Mouse (Mus musculus) C2C12 (cell line): ENCODE data around the gene Ciao2a. TPM values are rescaled to one million over a fixed set of nuclear protein-coding genes. Genes with fewer than 3 reads are reported as not detected.

Source experiments
- H3K27me3 ChIP-seq: one replicate; pipeline ENCODE4 v1.6.1; 2011; ENCODE audit not compliant: control insufficient read depth, insufficient read depth, insufficient read length
- H3K36me3 ChIP-seq: one replicate; pipeline ENCODE4 v1.6.1; 2011; ENCODE audit not compliant: control insufficient read depth, insufficient read depth
- H3K4me3 ChIP-seq: one replicate; pipeline ENCODE4 v1.5.1; 2011; ENCODE audit warnings: mild to moderate bottlenecking, control low read depth; ENCODE audit not compliant: poor library complexity, insufficient read depth, severe bottlenecking
- H3K79me2 ChIP-seq: one replicate; pipeline ENCODE4 v1.6.1; 2011; ENCODE audit not compliant: control insufficient read depth, insufficient read depth
- H3K79me3 ChIP-seq: one replicate; pipeline ENCODE4 v1.6.1; 2011; ENCODE audit warnings: low read depth, control low read depth
- H3ac ChIP-seq: one replicate; pipeline ENCODE3; 2011; ENCODE audit warnings: low read depth; ENCODE audit not compliant: control insufficient read depth, insufficient read length
- CEBPB ChIP-seq: IDR thresholded peaks from one replicate; pipeline ENCODE4 v1.6.1; 2011; ENCODE audit warnings: low read depth, mild to moderate bottlenecking, control low read depth, moderate library complexity
- CTCF ChIP-seq: IDR thresholded peaks from one replicate; pipeline ENCODE4 v1.5.1; 2011; ENCODE audit not compliant: control insufficient read depth, insufficient read depth, insufficient read length
- FOSL1 ChIP-seq: IDR thresholded peaks from one replicate; pipeline ENCODE4 v1.8.0; 2011; ENCODE audit warnings: mild to moderate bottlenecking, low read length; ENCODE audit not compliant: poor library complexity, insufficient read depth, severe bottlenecking
- MAX ChIP-seq: IDR thresholded peaks from one replicate; pipeline ENCODE4 v1.6.1; 2011; ENCODE audit warnings: mild to moderate bottlenecking, control low read depth
- MYOD1 ChIP-seq: IDR thresholded peaks from one replicate; pipeline ENCODE4 v1.6.1; 2011; ENCODE audit warnings: low read depth; ENCODE audit not compliant: control insufficient read depth, insufficient read length
- MYOG ChIP-seq: IDR thresholded peaks from one replicate; pipeline ENCODE4 v1.6.1; 2011; ENCODE audit not compliant: control insufficient read depth, insufficient read length; ENCODE audit errors: extremely low read depth
- USF1 ChIP-seq: IDR thresholded peaks from one replicate; pipeline ENCODE4 v1.6.1; 2011; ENCODE audit warnings: low read depth, mild to moderate bottlenecking, control low read depth, moderate library complexity
- polyA plus RNA-seq: library from polyadenylated mRNA; unstranded; fragments of >200 nt; fragmentation: generic; extraction: Trizol; gene quantifications from one replicate; pipeline ENCODE4 v1.2.1, GENCODE M21; 2012; ENCODE audit warnings: missing spikeins

Gene Ciao2a
- polyA plus RNA-seq, 1 experiment, result 39.7 TPM

DNA sequence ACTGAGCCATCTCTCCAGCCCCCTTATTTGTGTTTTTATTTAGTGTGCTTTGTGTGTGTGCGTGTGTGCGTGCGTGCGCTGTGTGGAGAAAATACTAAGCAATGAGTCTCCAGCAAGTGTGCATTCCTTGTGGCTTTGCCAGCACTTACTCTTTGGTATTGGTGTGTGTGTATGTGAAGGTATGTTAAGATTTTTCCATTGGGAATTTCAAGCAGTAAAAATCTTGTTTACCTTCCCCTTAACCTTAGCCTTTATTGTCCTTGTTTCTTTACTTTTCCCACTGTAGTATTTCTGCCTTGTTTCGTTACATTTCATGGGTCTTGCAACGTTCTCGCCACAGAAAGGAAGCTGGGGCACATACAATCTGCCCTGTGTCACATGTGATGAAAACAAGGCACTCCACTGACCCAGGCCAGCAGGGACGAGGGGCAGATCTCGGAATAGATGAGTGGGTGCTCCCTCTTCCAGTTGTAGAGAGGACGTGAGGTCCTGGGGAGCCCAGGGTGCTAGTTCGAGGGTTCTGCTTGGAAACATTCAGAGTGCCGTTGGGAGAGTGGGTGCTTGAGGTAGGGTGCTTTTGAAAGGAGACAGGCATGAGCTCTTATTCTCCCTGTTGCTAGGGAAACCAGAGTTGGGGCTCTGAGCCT is 45.0 kb downstream of the Ciao2a start:
- TF ChIP-seq MAX, result no peak
- TF ChIP-seq CEBPB, result no peak
- TF ChIP-seq MYOD1, result no peak
- no peak for TF ChIP-seq FOSL1
- TF ChIP-seq MYOG, result no peak
- TF ChIP-seq USF1, result no peak
- no peak for TF ChIP-seq CTCF
- Histone ChIP-seq H3ac (no peak overlapping the region), H3K79me2 (no peaks in the 10 kb centered on the region), H3K36me3 (no peaks in the 10 kb centered on the region), H3K27me3 (no peaks in the 10 kb centered on the region), H3K79me3 (no peaks in the 10 kb centered on the region), H3K4me3 (no peak overlapping the region)

- no peaks in the 10 kb centered on the region for H3K79me3 ChIP-seq
- no peaks in the 10 kb centered on the region for H3K36me3 ChIP-seq
- no peak overlapping the region for H3ac ChIP-seq
- H3K27me3 ChIP-seq, result no peaks in the 10 kb centered on the region
- H3K4me3 ChIP-seq, result no peak overlapping the region
- TF ChIP-seq MYOG, result no peak
- no peaks in the 10 kb centered on the region for H3K79me2 ChIP-seq
These were observed 47.0 kb downstream of the Ciao2a start for GRCm38 (mm10) chr9:66173316-66173855.

- Histone ChIP-seq H3ac (no peak overlapping the region), H3K79me2 (no peaks in the 10 kb centered on the region), H3K36me3 (no peaks in the 10 kb centered on the region), H3K27me3 (no peaks in the 10 kb centered on the region), H3K4me3 (no peak overlapping the region), H3K79me3 (no peaks in the 10 kb centered on the region)
- no peak for TF ChIP-seq CEBPB
- no peak for TF ChIP-seq MYOD1
- TF ChIP-seq CTCF, result no peak
- TF ChIP-seq USF1, result no peak
- TF ChIP-seq MYOG, result no peak
- no peak for TF ChIP-seq MAX
- TF ChIP-seq FOSL1, result no peak
These were observed 48.6 kb downstream of the Ciao2a start for GRCm38 (mm10) chr9:66174985-66175384.

- Histone ChIP-seq H3ac (no peak overlapping the region), H3K27me3 (no peaks in the 10 kb centered on the region), H3K4me3 (no peak overlapping the region), H3K36me3 (no peaks in the 10 kb centered on the region), H3K79me2 (no peaks in the 10 kb centered on the region), H3K79me3 (no peaks in the 10 kb centered on the region)
- TF ChIP-seq MYOG (no peak), CEBPB (no peak), FOSL1 (no peak), MAX (no peak), USF1 (no peak), MYOD1 (no peak), CTCF (no peak)
These were observed 51.6 kb downstream of the Ciao2a start for GRCm38 (mm10) chr9:66177975-66178374.

- H3ac ChIP-seq, result no peak overlapping the region
- no peaks in the 10 kb centered on the region for H3K79me2 ChIP-seq
- no peak overlapping the region for H3K4me3 ChIP-seq
- TF ChIP-seq CEBPB (no peak), USF1 (no peak), MYOD1 (no peak)
- no peaks in the 10 kb centered on the region for H3K27me3 ChIP-seq
- H3K36me3 ChIP-seq, result no peaks in the 10 kb centered on the region
- no peaks in the 10 kb centered on the region for H3K79me3 ChIP-seq
These were observed 53.4 kb downstream of the Ciao2a start for GRCm38 (mm10) chr9:66179795-66180194.

GRCm38 (mm10) chr9:66181126-66181825 is 54.9 kb downstream of the Ciao2a start:
- Histone ChIP-seq H3ac (no peak overlapping the region), H3K79me2 (no peaks in the 10 kb centered on the region), H3K36me3 (no peaks in the 10 kb centered on the region), H3K27me3 (no peaks in the 10 kb centered on the region), H3K79me3 (no peaks in the 10 kb centered on the region), H3K4me3 (no peak overlapping the region)
- TF ChIP-seq MAX (no peak), CEBPB (no peak), CTCF (no peak), MYOD1 (no peak), USF1 (no peak), MYOG (no peak), FOSL1 (no peak)
